Mouse (Mus musculus) forebrain, embryonic 13.5 days (tissue): ENCODE data around the gene Klk4. TPM values are rescaled to one million over a fixed set of nuclear protein-coding genes. Genes with fewer than 3 reads are reported as not detected.

Source experiments
- ATAC-seq: fragments of 200-750 bp; cut with Nextera tagmentation; 2 replicates; pipeline ENCODE4 v1.8.0; 2017
- H3K27ac ChIP-seq: fragments of 300-500 bp; sonication (generic); 2 replicates; pipeline ENCODE4 v1.5.1; 2015; ENCODE audit warnings: inconsistent platforms, mild to moderate bottlenecking, moderate library complexity
- H3K27me3 ChIP-seq: fragments of 300-500 bp; sonication (generic); 2 replicates; pipeline ENCODE4 v1.6.1; 2015; ENCODE audit warnings: mild to moderate bottlenecking, inconsistent platforms
- H3K36me3 ChIP-seq: fragments of 300-500 bp; sonication (generic); 2 replicates; pipeline ENCODE4 v1.6.1; 2015; ENCODE audit warnings: mild to moderate bottlenecking, inconsistent platforms; ENCODE audit not compliant: poor library complexity, severe bottlenecking
- H3K4me1 ChIP-seq: fragments of 300-500 bp; sonication (generic); 2 replicates; pipeline ENCODE4 v1.6.1; 2015; ENCODE audit warnings: inconsistent platforms
- H3K4me2 ChIP-seq: fragments of 300-500 bp; sonication (generic); 2 replicates; pipeline ENCODE4 v1.6.1; 2015; ENCODE audit warnings: inconsistent platforms, mild to moderate bottlenecking, moderate library complexity
- H3K4me3 ChIP-seq: fragments of 300-500 bp; sonication (generic); 2 replicates; pipeline ENCODE4 v1.5.1; 2015; ENCODE audit warnings: mild to moderate bottlenecking, inconsistent platforms
- H3K9ac ChIP-seq: fragments of 300-500 bp; sonication (generic); 2 replicates; pipeline ENCODE4 v1.6.1; 2015; ENCODE audit warnings: mild to moderate bottlenecking, inconsistent platforms
- H3K9me3 ChIP-seq: fragments of 300-500 bp; sonication (generic); replicated peaks from 2 replicates; pipeline ENCODE4 v1.6.1; 2016; ENCODE audit warnings: inconsistent platforms
- WGBS: fragments of 180-500 bp; shearing (Covaris S2); methylation state at CpG from one replicate; pipeline ENCODE4 v1.1.7; 2015; 5-methylcytosine and 5-hydroxymethylcytosine counted together
- polyA plus RNA-seq: library from polyadenylated mRNA; unstranded; fragments of >200 nt; fragmentation: Nextera tagmentation; extraction: Ambion mirVana; gene quantifications from 2 replicates; pipeline ENCODE4 v1.2.1, GENCODE M21; 2015

Gene Klk4
- polyA plus RNA-seq = 0.14 TPM in 1 of 2 replicates, not detected in the other

DNA sequence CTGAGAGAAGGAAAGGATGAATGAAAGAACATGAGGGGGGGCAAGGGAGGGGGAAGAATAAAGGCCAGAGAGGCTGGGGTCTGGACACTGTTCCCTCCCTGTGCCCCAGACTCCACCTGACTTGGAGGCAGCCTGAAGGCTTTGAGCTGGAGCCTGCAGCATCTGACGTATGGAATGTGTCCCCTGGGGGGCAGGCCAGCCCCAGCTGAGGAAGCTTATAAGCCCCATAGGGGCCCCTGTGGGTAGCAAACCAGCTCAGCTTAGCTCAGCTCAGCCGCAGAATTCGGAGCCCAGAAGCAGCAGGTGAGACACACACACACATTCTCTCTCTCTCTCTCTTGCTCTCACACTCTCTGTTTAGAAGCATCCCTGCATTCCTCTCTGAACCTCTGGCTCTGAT lies at the start of gene Klk4:
Klk4 (plus strand) TSS at position 249 of the 400 bp plus-strand sequence.
- H3K9ac ChIP-seq = no peak within 1 kb of the TSS
- H3K9me3 ChIP-seq = no peaks in the 10 kb centered on the region
- no peak for ATAC-seq
- H3K4me1 ChIP-seq = no peaks in the 10 kb centered on the region
- no peak within 1 kb of the TSS for H3K27ac ChIP-seq
- H3K4me3 ChIP-seq = no peak within 1 kb of the TSS
- WGBS = 0% methylated on average over 3 of the region's 3 CpGs
- no peaks in the 10 kb centered on the region; the same call in 1 of the 2 replicates for H3K27me3 ChIP-seq
- H3K36me3 ChIP-seq = no peaks in the 10 kb centered on the region
- H3K4me2 ChIP-seq = no peak within 1 kb of the TSS

DNA sequence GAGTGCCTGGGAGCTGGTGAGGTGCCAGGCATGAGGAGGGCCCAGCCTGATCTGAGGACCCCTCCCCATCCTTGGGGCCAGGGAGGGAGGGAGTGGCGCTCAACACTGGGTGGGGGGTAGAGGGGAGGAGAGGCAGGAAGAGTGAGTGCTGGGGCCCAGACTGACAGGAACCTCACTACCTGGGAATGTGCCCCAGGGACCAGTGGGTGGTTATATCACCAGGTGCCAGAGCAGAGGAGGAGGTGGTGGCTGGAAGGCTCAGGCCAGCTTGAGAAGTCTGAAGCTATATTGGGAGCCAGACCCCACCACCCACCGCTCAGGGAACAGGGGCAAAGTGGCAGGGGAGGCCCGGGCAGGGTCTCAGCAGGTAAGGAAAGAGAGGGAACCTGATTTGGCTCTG lies 39.3 kb upstream of the Klk4 start, which contains the start of gene Klk5:
Klk5 (plus strand) TSS at position 271 of the 400 bp plus-strand sequence.
- H3K4me2 ChIP-seq = no peak within 1 kb of the TSS
- no peaks in the 10 kb centered on the region for H3K4me1 ChIP-seq
- no peaks in the 10 kb centered on the region for H3K9me3 ChIP-seq
- H3K9ac ChIP-seq = no peak within 1 kb of the TSS
- ATAC-seq = no peak
- H3K36me3 ChIP-seq = no peaks in the 10 kb centered on the region
- no peaks in the 10 kb centered on the region for H3K27me3 ChIP-seq
- WGBS = 60% methylated on average over 3 of the region's 3 CpGs
- no peak within 1 kb of the TSS for H3K4me3 ChIP-seq
- no peak within 1 kb of the TSS for H3K27ac ChIP-seq

DNA sequence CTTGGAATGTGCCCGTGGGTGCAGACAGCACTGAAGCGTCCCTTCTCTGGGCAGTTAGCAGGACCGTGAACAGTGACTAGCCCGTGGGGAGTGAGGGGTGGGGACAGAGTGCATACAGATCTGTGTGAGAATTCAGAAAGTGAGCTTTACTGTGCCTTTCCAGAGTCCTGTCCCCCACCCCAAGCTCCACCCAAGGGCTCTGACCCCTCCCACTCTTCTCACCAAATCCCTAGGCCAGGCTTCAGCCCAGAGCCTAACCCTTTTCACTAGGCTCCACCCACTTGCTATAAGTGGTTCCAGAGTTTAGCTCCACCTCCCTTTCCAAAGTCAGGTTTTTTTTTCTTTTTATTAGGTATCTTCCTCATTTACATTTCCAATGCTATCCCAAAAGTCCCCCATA lies 37.2 kb upstream of the Klk4 start:
- no peaks in the 10 kb centered on the region for H3K4me1 ChIP-seq
- WGBS = 89% methylated on average over 4 of the region's 4 CpGs
- no peak overlapping the region for H3K27ac ChIP-seq
- H3K9me3 ChIP-seq = no peaks in the 10 kb centered on the region
- H3K27me3 ChIP-seq = no peaks in the 10 kb centered on the region
- no peak overlapping the region for H3K4me3 ChIP-seq
- H3K36me3 ChIP-seq = no peaks in the 10 kb centered on the region
- no peak for ATAC-seq
- H3K9ac ChIP-seq = no peak overlapping the region
- no peak overlapping the region for H3K4me2 ChIP-seq

DNA sequence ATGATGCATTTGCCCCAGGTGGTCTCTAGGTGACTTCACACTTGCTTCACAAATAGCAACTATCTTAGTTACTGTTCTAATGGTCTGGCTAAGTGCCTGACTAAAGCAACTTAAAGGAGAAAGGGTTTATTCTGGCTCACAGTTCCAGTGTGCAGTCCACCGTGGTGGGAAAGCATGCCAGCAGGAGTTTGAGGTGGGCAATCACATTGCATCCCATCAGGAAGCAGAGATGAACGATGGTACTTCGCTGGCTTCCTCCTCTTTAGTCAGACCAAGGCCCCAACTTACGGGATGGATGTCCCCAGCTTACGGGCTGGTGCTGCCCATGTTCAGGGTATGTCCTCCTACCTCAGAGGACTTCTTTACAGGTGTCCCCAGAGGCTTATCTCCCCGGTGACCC lies 29.3 kb upstream of the Klk4 start:
- Histone ChIP-seq H3K4me1 (no peaks in the 10 kb centered on the region), H3K9me3 (no peaks in the 10 kb centered on the region), H3K4me3 (no peak overlapping the region), H3K27me3 (no peaks in the 10 kb centered on the region), H3K27ac (no peak overlapping the region), H3K36me3 (no peaks in the 10 kb centered on the region), H3K9ac (no peak overlapping the region), H3K4me2 (no peak overlapping the region)
- 89% methylated on average over 6 of the region's 6 CpGs for WGBS
- no peak for ATAC-seq

DNA sequence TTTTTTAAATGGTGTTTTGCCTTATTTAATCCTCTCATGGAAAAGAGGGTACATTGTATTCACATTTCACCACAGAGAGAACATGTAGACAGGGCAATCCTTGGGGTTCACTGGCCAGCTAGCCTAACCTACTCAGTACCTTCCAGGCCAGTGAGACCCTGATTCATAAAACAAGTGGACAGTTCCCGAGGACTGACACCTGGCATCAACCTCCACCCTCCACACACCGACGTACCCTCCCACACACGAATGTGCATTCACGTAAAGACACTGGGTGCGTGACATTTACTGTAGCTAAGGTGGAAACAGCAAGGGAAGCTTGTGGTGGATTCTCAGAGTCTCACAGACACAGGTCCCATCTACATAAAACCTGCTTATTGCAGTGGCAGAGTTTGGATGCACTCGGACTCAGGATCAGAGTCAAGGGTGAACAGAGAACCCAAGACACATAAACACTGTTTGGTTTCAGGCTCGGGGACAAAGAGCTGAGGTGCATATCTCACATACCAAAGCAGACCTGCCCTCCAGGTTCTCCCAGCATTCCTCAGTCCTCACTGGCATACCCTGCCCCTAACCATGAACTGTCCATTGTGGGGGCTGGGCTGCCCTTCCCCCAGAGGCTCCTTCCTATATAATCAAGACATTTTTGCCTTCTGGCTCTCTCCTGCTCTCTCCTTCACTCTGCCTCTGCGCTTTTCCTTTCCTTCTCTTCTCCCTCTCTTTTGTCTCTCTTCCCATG lies 26.1 kb upstream of the Klk4 start:
- Histone ChIP-seq H3K4me1 (no peaks in the 10 kb centered on the region), H3K4me2 (no peak overlapping the region), H3K27ac (no peak overlapping the region), H3K9me3 (no peaks in the 10 kb centered on the region), H3K36me3 (no peaks in the 10 kb centered on the region), H3K4me3 (no peak overlapping the region), H3K27me3 (no peaks in the 10 kb centered on the region), H3K9ac (no peak overlapping the region)
- ATAC-seq = no peak
- WGBS = 88% methylated on average over 9 of the region's 9 CpGs

DNA sequence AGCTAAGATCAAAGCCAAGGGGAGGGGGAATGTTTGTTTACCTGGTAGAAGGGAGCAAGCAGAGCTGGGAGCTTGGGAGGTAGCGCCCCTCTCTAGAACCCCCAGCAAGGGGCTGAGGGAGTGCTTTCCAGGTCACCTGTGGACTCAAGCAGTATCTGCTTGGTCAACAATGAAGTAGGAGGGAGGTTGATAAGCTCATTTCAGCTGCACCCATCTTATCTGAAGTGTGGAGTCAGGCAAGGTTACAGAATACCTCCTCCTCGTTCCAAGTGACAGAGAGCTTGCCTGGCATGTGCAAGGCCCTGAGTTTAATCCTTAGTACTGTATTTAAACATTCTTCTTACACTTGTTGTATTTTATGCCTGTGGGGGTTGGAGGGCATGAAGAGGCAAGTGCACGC lies 25.3 kb upstream of the Klk4 start:
- no peaks in the 10 kb centered on the region for H3K27me3 ChIP-seq
- no peak overlapping the region for H3K9ac ChIP-seq
- no peak overlapping the region for H3K27ac ChIP-seq
- H3K4me1 ChIP-seq = no peaks in the 10 kb centered on the region
- no peak overlapping the region for H3K4me3 ChIP-seq
- WGBS = 77% methylated on average over 3 of the region's 3 CpGs
- ATAC-seq = no peak
- no peaks in the 10 kb centered on the region for H3K9me3 ChIP-seq
- H3K36me3 ChIP-seq = no peaks in the 10 kb centered on the region
- H3K4me2 ChIP-seq = no peak overlapping the region

DNA sequence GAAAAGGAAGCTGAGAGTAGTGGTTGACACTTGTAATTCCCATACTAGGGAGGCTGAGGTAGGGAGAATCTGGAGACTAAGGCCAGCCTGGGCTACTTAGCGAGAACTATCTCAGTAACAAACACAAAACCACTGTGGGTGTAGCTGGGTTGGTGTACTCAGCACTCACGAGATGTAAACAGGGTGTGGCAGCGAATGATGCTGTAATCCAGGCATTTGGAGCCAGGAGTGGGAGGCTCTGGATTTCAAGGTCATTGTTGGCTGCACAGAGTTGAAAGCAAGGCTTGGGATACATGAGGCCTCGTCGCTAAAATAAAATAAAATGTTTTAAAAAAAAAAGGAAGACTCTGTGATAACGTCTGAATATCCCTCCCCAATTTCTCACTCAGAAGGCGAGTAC lies 24.7 kb upstream of the Klk4 start:
- no peak overlapping the region for H3K9ac ChIP-seq
- no peaks in the 10 kb centered on the region for H3K36me3 ChIP-seq
- no peaks in the 10 kb centered on the region for H3K4me1 ChIP-seq
- ATAC-seq = no peak
- no peak overlapping the region for H3K4me3 ChIP-seq
- H3K27ac ChIP-seq = no peak overlapping the region
- no peak overlapping the region for H3K4me2 ChIP-seq
- H3K27me3 ChIP-seq = no peaks in the 10 kb centered on the region
- no peaks in the 10 kb centered on the region for H3K9me3 ChIP-seq
- WGBS = 84% methylated on average over 7 of the region's 7 CpGs

DNA sequence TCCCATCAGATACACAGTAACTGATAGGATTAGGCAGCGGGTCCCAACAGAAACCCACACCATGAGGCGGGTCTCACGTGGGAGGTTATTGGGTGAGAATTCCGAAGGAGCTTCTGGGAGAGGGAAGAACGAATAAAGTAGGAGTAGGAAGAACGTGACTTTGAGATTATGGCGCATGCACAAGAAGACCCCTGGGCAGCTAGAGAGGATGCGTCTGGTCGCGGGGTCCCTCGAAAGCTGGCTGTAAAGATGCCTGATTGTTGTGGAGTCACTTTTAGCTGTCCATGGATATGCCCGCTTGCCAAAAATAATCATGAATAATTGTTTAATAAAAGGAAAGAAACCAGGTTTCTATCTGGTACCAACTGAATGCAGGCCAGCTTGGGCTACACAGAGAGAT lies 23.5 kb upstream of the Klk4 start:
- ATAC-seq = no peak
- Histone ChIP-seq H3K9me3 (no peaks in the 10 kb centered on the region), H3K36me3 (no peaks in the 10 kb centered on the region), H3K27ac (no peak overlapping the region), H3K4me2 (no peak overlapping the region), H3K9ac (no peak overlapping the region), H3K27me3 (no peaks in the 10 kb centered on the region), H3K4me3 (no peak overlapping the region), H3K4me1 (no peaks in the 10 kb centered on the region)
- WGBS = 94% methylated on average over 12 of the region's 12 CpGs

DNA sequence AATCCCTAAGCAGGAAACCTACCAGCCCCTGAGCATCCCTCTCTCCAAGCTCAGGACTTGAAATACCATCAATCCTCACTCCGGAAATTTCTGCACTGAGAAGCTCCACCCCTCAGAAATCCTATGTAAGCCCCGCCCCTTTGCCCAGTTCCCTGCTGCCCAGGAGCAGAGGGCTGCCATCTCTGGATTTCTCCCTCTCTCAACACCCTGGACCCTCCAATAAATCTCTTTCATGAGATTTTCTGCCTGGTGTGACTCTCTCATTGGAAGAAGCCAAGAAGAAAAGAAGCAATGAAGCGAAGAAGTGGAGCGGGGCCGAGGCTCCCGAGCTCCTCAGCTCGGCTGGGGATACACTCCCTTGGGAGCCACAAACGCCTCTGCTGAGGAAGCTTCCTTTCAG lies 20.5 kb upstream of the Klk4 start:
- Histone ChIP-seq H3K4me3 (no peak overlapping the region), H3K4me2 (no peak overlapping the region), H3K4me1 (no peaks in the 10 kb centered on the region), H3K9me3 (no peaks in the 10 kb centered on the region), H3K36me3 (no peaks in the 10 kb centered on the region), H3K9ac (no peak overlapping the region), H3K27ac (no peak overlapping the region), H3K27me3 (no peaks in the 10 kb centered on the region)
- ATAC-seq = no peak
- 31% methylated on average over 8 of the region's 8 CpGs for WGBS

DNA sequence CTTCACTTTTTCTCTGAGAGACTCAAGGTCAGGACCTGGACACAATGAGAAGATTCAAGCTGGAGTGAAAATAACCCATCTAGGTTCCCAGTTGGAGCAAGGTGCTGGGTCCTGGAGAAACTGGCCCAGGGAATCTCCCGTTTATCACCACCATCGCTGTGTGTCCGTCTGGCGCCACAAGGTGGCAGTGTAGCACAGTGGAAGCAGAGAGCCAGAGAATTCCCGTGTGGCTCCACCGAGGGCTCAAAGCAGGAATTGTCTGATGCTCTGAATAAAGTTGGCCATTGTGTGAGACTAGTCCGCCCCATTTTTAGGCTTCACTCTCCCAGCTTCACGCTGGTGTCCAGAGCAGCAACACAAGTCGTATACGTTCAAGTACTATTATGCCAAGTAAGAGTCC lies 7.7 kb upstream of the Klk4 start:
- Histone ChIP-seq H3K4me3 (no peak overlapping the region), H3K4me1 (no peaks in the 10 kb centered on the region), H3K36me3 (no peaks in the 10 kb centered on the region), H3K9ac (no peak overlapping the region), H3K4me2 (no peak overlapping the region), H3K27ac (no peak overlapping the region), H3K27me3 (no peaks in the 10 kb centered on the region), H3K9me3 (no peaks in the 10 kb centered on the region)
- ATAC-seq = peak; percentile 48; the same call in 1 of the 2 replicates
- 3% methylated on average over 10 of the region's 10 CpGs for WGBS

DNA sequence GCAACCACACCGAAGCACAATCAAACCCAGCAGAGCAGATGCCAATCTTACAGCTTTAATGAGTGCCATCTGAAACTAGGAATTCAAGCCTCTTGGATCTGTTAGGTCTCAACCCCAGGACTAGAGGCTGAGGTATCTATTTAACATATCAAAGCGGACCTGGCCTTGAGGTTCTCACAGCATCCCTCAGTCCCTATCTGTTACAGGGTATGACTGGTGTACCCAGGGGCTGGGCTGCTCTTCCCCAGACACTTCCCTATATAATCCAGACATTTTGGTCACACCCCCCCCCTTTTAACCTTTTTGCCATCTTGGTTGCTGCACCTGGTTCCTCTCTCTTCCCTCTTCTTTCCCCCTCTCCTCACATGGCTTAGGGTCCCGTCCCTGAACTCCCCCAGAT lies 7.3 kb upstream of the Klk4 start:
- H3K27me3 ChIP-seq = no peaks in the 10 kb centered on the region
- ATAC-seq = no peak
- H3K9ac ChIP-seq = no peak overlapping the region
- H3K4me3 ChIP-seq = no peak overlapping the region
- H3K9me3 ChIP-seq = no peaks in the 10 kb centered on the region
- WGBS = 67% methylated on average over 3 of the region's 3 CpGs
- no peaks in the 10 kb centered on the region for H3K36me3 ChIP-seq
- no peak overlapping the region for H3K27ac ChIP-seq
- H3K4me1 ChIP-seq = no peaks in the 10 kb centered on the region
- no peak overlapping the region for H3K4me2 ChIP-seq

DNA sequence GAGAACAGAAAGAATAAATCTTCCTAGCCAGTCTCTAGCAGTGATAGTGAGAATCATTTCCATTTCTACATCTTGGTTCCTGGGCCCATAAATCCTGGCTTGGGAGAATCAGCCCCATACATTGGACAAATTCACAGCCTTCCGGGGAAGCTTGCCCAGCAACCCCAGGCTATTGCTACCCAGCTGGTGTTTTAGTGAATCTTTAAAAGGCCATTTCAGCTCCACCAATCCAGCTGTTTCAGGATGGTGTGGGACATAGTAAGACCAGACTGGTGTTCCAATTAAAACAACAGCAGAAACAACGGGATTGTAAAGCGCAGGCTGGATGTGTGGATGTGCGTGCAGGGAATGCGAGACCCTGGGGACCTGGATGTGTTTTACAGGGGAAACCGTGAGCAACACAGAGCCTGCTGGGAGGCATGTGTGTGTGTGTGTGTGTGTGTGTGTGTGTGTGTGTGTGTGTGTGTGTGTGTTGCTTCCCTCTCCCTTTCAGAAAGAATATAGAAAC lies 6.0 kb upstream of the Klk4 start:
- no peaks in the 10 kb centered on the region for H3K36me3 ChIP-seq
- WGBS = 88% methylated on average over 6 of the region's 6 CpGs
- no peaks in the 10 kb centered on the region for H3K4me1 ChIP-seq
- no peaks in the 10 kb centered on the region for H3K27me3 ChIP-seq
- no peak for ATAC-seq
- H3K9me3 ChIP-seq = no peaks in the 10 kb centered on the region
- no peak overlapping the region for H3K4me3 ChIP-seq
- H3K9ac ChIP-seq = no peak overlapping the region
- H3K4me2 ChIP-seq = no peak overlapping the region
- H3K27ac ChIP-seq = no peak overlapping the region

DNA sequence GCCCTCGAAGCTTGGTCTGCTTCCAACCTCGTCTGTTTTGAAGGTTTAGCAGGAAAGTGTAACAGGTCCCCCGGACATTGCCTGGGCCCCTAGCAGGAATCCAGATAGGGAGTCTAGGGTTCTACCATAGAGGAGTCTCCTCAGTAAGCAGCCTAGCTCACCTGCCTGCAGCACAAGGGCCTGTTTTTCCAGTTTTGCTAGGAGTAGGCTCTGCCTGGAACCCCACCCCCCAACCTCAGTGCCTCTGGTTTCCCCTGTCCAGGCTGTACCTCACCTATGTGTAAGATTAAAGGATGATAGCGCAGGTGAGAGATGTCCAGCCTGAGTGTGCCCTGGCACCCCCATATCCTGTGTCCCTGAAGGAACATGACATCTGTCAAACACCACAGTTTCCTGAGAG lies 4.5 kb upstream of the Klk4 start:
- H3K4me3 ChIP-seq = no peak overlapping the region
- H3K36me3 ChIP-seq = no peaks in the 10 kb centered on the region
- WGBS = 82% methylated on average over 4 of the region's 4 CpGs
- ATAC-seq = no peak
- no peak overlapping the region for H3K9ac ChIP-seq
- H3K4me1 ChIP-seq = no peaks in the 10 kb centered on the region
- H3K9me3 ChIP-seq = no peaks in the 10 kb centered on the region
- no peaks in the 10 kb centered on the region for H3K27me3 ChIP-seq
- H3K4me2 ChIP-seq = no peak overlapping the region
- H3K27ac ChIP-seq = no peak overlapping the region
